Mouse (Mus musculus) small intestine, adult 2 months (tissue): ENCODE measurements at regions not wholly inside any gene's neighbourhood (a gene's known extent, or its start where the extent isn't known, plus 50 kb on each side); places are given as distances from the start of the nearest gene placed in this dataset.

Experiments used
- H3K27ac ChIP-seq: fragments of 200-500 bp; 2 replicates; pipeline ENCODE4 v1.5.1; 2012; ENCODE audit warnings: low read depth, low read length, control low read depth, inconsistent platforms; ENCODE audit not compliant: insufficient read depth
- H3K27me3 ChIP-seq: fragments of 200-500 bp; 2 replicates; pipeline ENCODE4 v1.6.1; 2012; ENCODE audit warnings: mild to moderate bottlenecking, moderate library complexity, low read length, inconsistent platforms; ENCODE audit not compliant: control insufficient read depth, insufficient read depth
- H3K36me3 ChIP-seq: fragments of 200-500 bp; 2 replicates; pipeline ENCODE4 v1.6.1; 2012; ENCODE audit warnings: mild to moderate bottlenecking, low read length, control low read depth, inconsistent platforms; ENCODE audit not compliant: control insufficient read depth, insufficient read depth
- H3K4me1 ChIP-seq: fragments of 200-500 bp; 2 replicates; pipeline ENCODE4 v1.6.1; 2012; ENCODE audit warnings: low read length, inconsistent platforms, mixed read lengths; ENCODE audit not compliant: control insufficient read depth, insufficient read depth, insufficient read length
- H3K4me3 ChIP-seq: fragments of 200-500 bp; 2 replicates; pipeline ENCODE4 v1.5.1; 2012; ENCODE audit warnings: low read depth, mild to moderate bottlenecking, control low read depth, inconsistent platforms, low read length, moderate library complexity
- CTCF ChIP-seq: fragments of 200-500 bp; IDR thresholded peaks from 2 replicates; pipeline ENCODE4 v1.5.1; 2012; ENCODE audit warnings: low read depth, mild to moderate bottlenecking, control low read depth, inconsistent platforms, low read length, moderate library complexity, mixed read lengths; ENCODE audit not compliant: insufficient replicate concordance, insufficient read length; ENCODE audit errors: extremely low read depth
- POLR2A ChIP-seq: fragments of 200-500 bp; IDR thresholded peaks from 2 replicates; pipeline ENCODE4 v1.6.1; 2012; ENCODE audit warnings: low read depth, mild to moderate bottlenecking, control low read depth, inconsistent platforms, low read length, moderate library complexity
- WGBS: fragments of 180-500 bp; shearing (Covaris S2); methylation state at CpG from one replicate; pipeline ENCODE4 v1.1.7; 2018; 5-methylcytosine and 5-hydroxymethylcytosine counted together

DNA sequence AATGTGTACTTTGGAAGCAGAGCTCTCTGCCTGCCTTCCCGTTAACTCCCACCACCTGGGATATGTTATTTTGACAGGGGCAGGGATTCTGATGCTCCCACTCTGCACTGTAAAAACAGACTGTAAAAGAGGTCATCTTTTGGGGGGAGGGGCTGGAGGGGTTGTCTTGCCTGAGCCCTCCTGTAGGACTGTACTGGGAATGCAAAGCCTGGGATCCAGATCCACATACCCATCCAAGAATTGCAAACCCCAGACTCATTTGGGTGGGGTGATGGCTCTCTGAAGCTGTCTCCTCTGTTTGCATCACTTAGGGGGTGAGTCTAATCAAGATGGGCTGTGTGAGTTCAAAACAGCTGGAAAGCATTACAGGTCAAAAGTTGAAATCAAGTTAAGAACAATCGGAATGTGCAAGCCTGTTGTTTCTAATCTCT, 623.7 kb upstream of the Cdh11 start:
- TF ChIP-seq POLR2A (no peak), CTCF (no peak)
- 54% methylated on average over 2 of the region's 2 CpGs for WGBS
- H3K36me3 ChIP-seq: no peaks in the 10 kb centered on the region
- no peak overlapping the region for H3K4me3 ChIP-seq
- H3K27ac ChIP-seq: no peak overlapping the region
- H3K27me3 ChIP-seq: no peaks in the 10 kb centered on the region
- H3K4me1 ChIP-seq: no peaks in the 10 kb centered on the region

DNA sequence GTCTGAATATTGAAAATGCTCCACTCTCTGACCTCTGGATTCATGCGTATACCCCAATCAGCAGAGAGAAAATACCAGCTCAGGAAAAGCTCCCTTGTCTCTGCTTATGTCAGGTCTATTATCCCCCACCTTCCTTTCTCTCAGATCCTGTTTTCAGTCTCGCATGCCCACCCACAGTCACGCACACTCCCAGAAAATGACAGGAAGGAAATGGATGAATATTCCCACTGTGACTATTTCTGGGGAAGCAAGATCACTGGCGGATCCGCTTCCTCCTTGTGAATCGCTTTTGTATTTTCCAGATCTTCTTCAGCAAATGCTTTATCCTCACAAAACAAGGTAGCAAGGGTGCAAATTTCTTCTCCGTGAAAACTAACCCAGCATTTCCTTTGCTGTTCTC, 627.3 kb upstream of the Cdh11 start:
- Histone ChIP-seq H3K36me3 (no peaks in the 10 kb centered on the region), H3K4me1 (peaks cover 2% of the 10 kb centered on the region; the same call in 1 of the 2 replicates), H3K27ac (no peak overlapping the region), H3K27me3 (no peaks in the 10 kb centered on the region), H3K4me3 (no peak overlapping the region)
- WGBS: 86% methylated on average over 7 of the region's 7 CpGs
- TF ChIP-seq CTCF (no peak), POLR2A (no peak)

DNA sequence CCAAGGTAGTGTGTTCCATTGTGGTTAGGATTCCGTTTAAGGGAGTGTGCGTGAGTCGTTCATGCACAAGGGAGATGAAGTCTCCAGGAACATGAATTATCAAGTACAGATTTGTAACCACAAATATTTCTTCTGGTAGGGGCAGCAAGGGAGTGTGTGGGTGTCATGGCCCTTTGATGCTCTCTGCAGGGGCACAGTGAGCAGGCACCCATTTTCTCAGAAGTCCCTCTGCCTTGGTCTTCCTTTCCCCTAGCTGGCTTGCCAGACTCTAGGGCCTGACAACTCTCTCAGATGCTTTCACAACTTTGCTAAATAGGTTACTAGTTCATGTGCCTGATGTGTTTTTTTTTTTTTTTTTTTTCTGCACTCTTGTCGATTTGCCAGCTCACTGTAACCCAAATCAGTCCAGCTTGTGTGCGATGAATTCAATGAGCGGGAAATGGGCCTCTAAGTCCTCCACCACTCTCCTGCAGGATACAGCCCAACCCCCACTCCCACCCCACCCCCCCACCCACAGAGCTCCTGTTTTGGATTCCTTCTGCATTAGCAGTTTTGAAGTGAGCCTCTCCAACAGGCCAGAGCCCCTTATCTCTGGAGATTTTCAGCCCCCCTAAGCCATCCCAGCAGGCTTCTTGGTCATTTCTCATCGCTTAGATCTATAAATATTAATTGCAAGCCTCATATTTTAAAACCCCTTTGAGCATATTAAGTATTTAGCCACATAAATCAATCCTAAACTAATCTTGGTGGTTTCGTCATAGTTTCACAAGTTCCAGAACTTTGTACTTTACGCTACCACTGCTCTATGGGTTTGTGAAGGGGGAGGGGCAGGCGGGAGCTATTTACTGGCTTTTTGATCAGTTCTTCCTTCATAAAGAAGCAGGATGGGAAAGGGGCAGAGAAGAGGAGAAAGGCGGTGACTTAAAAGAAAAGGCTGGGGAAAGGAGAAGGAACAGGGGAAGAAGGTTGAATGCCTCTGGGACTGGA, 628.4 kb upstream of the Cdh11 start:
- peaks cover 2% of the 10 kb centered on the region; the same call in 1 of the 2 replicates for H3K4me1 ChIP-seq
- TF ChIP-seq CTCF: no peak
- no peak for TF ChIP-seq POLR2A
- no peak overlapping the region for H3K4me3 ChIP-seq
- no peak overlapping the region for H3K27ac ChIP-seq
- WGBS: 41% methylated on average over 11 of the region's 11 CpGs
- H3K27me3 ChIP-seq: no peaks in the 10 kb centered on the region
- no peaks in the 10 kb centered on the region for H3K36me3 ChIP-seq

DNA sequence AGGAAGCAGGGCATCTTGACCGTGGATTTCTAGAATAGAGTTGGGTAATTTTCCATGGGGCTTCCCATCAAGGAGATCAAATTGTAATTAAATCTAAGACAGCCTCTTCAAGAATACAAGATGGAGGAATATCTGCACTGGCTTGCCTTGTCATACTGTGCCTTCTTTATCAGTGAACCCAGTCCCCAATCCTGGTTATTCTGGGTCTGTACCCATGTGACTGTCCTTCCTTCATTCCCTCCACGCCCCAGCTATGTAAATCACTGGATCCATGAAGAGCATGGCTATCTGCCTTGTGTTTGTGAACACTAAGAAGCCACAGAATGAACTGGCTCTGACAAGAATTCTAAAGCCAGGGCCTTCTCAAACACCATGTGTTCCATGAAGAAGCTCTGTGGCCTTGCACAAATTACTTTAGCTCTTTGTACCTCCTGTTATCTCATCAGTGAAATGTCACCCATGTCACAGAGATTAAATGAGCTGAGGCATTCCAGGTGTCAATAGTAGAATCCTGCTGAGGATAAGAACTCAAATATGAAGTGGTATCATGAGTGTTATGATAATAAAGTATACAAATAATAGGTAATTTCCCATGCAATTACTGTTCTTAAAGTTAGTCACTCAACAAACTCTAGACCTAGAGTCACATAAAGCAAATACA, 637.0 kb upstream of the Cdh11 start:
- no peak overlapping the region for H3K27ac ChIP-seq
- 63% methylated on average over 2 of the region's 2 CpGs for WGBS
- no peaks in the 10 kb centered on the region for H3K4me1 ChIP-seq
- no peaks in the 10 kb centered on the region for H3K27me3 ChIP-seq
- TF ChIP-seq POLR2A (no peak), CTCF (no peak)
- no peaks in the 10 kb centered on the region for H3K36me3 ChIP-seq
- no peak overlapping the region for H3K4me3 ChIP-seq

DNA sequence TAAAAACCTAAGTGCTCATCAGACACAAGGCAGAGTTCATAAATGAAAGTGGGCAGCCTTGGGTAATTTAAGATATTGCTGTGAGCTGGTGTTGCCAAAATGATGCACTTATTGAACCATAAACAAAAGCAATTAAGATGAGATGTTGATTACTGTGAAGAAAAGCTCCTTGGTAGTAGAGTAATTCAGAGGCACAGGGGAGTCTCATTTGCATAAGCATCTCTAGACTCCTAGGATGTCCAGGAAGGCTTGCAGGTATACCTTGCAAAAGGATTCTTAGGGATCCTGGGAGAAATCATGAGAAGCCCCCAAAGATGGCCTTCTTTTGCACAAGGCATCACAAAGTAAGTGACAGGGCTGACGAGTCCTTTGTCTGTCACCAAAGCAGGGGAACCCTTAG, 640.5 kb upstream of the Cdh11 start:
- Histone ChIP-seq H3K27me3 (no peaks in the 10 kb centered on the region), H3K36me3 (no peaks in the 10 kb centered on the region)
- WGBS: 71% methylated on average over 1 of the region's 1 CpGs

DNA sequence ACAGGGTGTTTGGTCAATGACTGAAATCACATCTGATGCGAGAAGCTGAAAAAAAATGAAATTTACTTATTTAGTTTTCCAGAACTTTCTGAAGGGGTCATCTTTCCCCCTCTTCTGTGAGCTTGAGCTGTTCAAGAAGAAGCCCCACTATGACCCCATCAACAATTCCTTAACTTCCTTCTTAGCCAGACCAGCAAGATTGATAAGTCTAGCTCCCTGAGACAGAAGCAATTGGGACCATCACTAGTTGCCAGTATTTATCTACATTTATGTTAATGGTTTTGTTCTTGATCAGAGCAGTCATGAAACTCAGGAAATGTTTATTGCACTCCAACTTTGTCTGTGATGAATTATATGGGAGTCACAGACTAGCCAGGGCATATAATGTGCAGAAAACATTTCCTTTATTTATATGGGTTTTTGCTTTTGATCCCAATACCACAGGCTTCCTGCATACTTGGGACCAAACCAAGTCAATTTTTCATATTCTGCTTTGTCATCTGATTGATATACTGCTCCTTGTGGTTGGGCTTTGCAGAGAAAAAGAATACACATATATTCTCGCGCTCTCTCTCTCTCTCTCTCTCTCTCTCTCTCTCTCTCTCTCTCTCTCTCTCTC, 645.5 kb upstream of the Cdh11 start:
- no peaks in the 10 kb centered on the region for H3K4me1 ChIP-seq

More for the DNA sequence above, 640.5 kb upstream of the Cdh11 start:
- Histone ChIP-seq H3K27ac (no peak overlapping the region), H3K4me1 (no peaks in the 10 kb centered on the region), H3K4me3 (no peak overlapping the region)
- TF ChIP-seq CTCF (no peak), POLR2A (no peak)

More for the DNA sequence above, 645.5 kb upstream of the Cdh11 start:
- TF ChIP-seq POLR2A (no peak), CTCF (no peak)
- Histone ChIP-seq H3K4me3 (no peak overlapping the region), H3K27me3 (no peaks in the 10 kb centered on the region), H3K27ac (no peak overlapping the region), H3K36me3 (no peaks in the 10 kb centered on the region)
- 76% methylated on average over 3 of the region's 3 CpGs for WGBS
